Mouse (Mus musculus): ENCODE measurements around the gene Epb41l4b. TPM values are rescaled to one million over a fixed set of nuclear protein-coding genes. Genes with fewer than 3 reads are reported as not detected.

The Epb41l4b gene
- polyA plus RNA-seq, 1 experiment = 1.1 TPM

DNA sequence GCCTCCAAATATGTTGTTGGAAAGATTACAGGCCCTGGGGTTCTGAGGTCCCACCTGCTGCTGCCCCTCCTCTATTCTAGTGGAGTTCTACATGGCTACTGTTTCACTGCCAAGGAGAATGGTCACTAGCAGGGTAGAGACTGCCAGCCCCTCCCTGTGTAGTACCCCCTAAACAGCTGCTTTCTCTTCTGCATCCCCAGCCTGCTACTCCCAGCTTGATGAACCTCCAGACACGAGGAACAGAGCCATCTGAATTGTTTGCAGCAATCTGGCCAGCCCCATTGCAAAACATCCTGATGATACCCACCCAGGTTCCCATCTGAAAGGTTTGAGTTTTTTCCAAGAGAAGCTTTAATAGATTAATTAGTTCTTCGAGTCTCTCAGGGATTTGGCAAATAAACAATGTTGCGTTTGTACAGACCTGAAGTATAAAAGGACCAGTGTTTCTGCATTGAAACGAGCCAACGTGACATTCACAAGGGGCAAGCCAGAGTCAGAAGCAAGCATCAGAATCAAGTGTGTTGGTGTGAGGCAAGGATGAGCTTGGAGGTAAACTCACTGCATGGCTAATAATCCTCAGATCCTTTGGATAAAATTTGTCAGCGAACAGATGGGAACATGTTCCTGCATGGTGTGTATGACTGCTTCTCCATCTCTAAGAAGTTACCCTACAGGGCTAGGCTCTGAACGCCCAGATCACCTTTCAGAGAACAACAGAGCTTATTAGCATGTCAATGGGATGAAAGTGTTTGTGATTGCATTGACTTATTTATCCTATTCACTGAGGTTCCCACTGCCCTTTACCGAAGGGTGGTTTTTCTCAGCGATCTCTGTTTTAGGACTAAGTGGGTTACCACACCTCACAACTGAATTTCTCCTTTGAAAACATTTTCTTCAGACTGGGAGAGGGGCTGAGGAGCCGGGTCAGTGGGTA lies 19.8 kb upstream of the Epb41l4b start:
- Histone ChIP-seq H3K79me3 (ENCODE audit: low read depth) (no peaks in the 10 kb centered on the region), H3K36me3 (ENCODE audit: control insufficient read depth, insufficient read depth) (no peaks in the 10 kb centered on the region), H3K79me2 (ENCODE audit: control insufficient read depth, insufficient read depth) (no peaks in the 10 kb centered on the region), H3K4me3 (ENCODE audit: insufficient read depth, poor library complexity, severe bottlenecking) (no peak overlapping the region), H3ac (ENCODE audit: control insufficient read depth, insufficient read length, low read depth) (no peak overlapping the region), H3K27me3 (ENCODE audit: control insufficient read depth, insufficient read depth, insufficient read length) (no peaks in the 10 kb centered on the region)
- TF ChIP-seq USF1 (IDR thresholded peaks at IDR 0.05; ENCODE audit: low read depth) = no peak
- no peak for TF ChIP-seq MYOD1 (IDR thresholded peaks at IDR 0.05; ENCODE audit: control insufficient read depth, insufficient read length, low read depth)
- TF ChIP-seq CEBPB (IDR thresholded peaks at IDR 0.05; ENCODE audit: low read depth) = no peak
- no peak for TF ChIP-seq MYOG (IDR thresholded peaks at IDR 0.05; ENCODE audit: control insufficient read depth, extremely low read depth, insufficient read length)
- no peak for TF ChIP-seq CTCF (IDR thresholded peaks at IDR 0.05; ENCODE audit: control insufficient read depth, insufficient read depth, insufficient read length)
- TF ChIP-seq FOSL1 (IDR thresholded peaks at IDR 0.05; ENCODE audit: insufficient read depth, low read length, poor library complexity, severe bottlenecking) = no peak
- TF ChIP-seq MAX (IDR thresholded peaks at IDR 0.05) = no peak

DNA sequence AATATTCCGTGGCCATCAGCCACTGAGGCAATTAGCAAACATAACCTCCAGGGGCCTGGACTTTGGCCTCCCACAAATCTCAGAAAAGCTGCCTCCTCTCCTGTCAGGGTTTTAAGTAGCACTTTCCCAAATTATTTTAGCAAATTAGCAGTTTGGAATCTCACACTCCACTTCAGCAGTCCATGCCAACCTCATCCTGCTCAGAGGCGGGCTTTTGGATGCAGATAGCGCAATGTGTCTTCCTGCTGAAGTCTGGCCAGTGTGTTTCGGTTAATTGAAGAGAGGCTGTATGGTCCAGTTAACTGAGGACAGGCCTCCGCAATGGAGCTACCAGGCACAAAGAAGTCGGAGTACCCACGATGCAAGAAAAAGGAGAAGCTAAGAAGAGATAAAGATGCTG lies 17.3 kb upstream of the Epb41l4b start:
- no peak for TF ChIP-seq MAX (IDR thresholded peaks at IDR 0.05)
- no peak for TF ChIP-seq FOSL1 (IDR thresholded peaks at IDR 0.05; ENCODE audit: insufficient read depth, low read length, poor library complexity, severe bottlenecking)
- no peak for TF ChIP-seq CEBPB (IDR thresholded peaks at IDR 0.05; ENCODE audit: low read depth)
- no peak for TF ChIP-seq MYOD1 (IDR thresholded peaks at IDR 0.05; ENCODE audit: control insufficient read depth, insufficient read length, low read depth)
- TF ChIP-seq MYOG (IDR thresholded peaks at IDR 0.05; ENCODE audit: control insufficient read depth, extremely low read depth, insufficient read length) = no peak
- TF ChIP-seq CTCF (IDR thresholded peaks at IDR 0.05; ENCODE audit: control insufficient read depth, insufficient read depth, insufficient read length) = no peak
- no peaks in the 10 kb centered on the region for H3K79me2 ChIP-seq (ENCODE audit: control insufficient read depth, insufficient read depth)
- no peaks in the 10 kb centered on the region for H3K27me3 ChIP-seq (ENCODE audit: control insufficient read depth, insufficient read depth, insufficient read length)
- no peaks in the 10 kb centered on the region for H3K36me3 ChIP-seq (ENCODE audit: control insufficient read depth, insufficient read depth)
- H3ac ChIP-seq (ENCODE audit: control insufficient read depth, insufficient read length, low read depth) = no peak overlapping the region
- H3K4me3 ChIP-seq (ENCODE audit: insufficient read depth, poor library complexity, severe bottlenecking) = no peak overlapping the region
- no peaks in the 10 kb centered on the region for H3K79me3 ChIP-seq (ENCODE audit: low read depth)

DNA sequence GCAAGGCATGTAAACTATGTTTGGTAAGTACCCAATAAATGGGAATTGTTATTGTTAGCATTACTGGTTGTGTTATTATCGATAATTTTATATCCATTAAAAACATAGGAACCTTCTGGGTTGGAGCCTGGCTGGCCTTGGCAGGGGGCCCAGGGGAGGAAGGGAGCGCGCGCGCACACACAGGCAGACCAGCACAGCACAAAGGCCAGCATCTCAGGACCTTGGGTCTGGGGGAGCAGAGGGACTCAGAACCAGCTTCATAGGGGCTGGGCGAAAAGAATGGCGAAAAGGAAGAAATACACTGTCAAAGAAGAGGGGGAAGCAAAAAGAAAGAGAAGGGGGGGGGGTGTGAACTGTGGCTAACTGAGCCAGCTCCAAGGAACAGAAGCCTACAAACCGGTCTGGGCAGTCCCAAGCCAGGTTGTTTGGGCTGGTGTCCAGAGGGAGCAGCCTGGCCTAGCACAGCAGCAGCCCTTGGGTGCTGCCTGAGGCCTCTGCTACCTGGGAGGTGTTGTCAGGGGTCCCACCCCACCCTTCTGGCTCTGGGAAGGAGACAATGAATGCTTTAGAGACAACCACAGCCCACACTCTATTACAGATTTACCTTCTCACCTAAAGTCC lies 13.4 kb upstream of the Epb41l4b start:
- Histone ChIP-seq H3ac (ENCODE audit: control insufficient read depth, insufficient read length, low read depth) (no peak overlapping the region), H3K36me3 (ENCODE audit: control insufficient read depth, insufficient read depth) (no peaks in the 10 kb centered on the region), H3K79me3 (ENCODE audit: low read depth) (no peaks in the 10 kb centered on the region), H3K27me3 (ENCODE audit: control insufficient read depth, insufficient read depth, insufficient read length) (no peaks in the 10 kb centered on the region), H3K79me2 (ENCODE audit: control insufficient read depth, insufficient read depth) (no peaks in the 10 kb centered on the region), H3K4me3 (ENCODE audit: insufficient read depth, poor library complexity, severe bottlenecking) (no peak overlapping the region)
- no peak for TF ChIP-seq FOSL1 (IDR thresholded peaks at IDR 0.05; ENCODE audit: insufficient read depth, low read length, poor library complexity, severe bottlenecking)
- no peak for TF ChIP-seq MAX (IDR thresholded peaks at IDR 0.05)
- no peak for TF ChIP-seq USF1 (IDR thresholded peaks at IDR 0.05; ENCODE audit: low read depth)
- TF ChIP-seq MYOD1 (IDR thresholded peaks at IDR 0.05; ENCODE audit: control insufficient read depth, insufficient read length, low read depth) = no peak
- TF ChIP-seq MYOG (IDR thresholded peaks at IDR 0.05; ENCODE audit: control insufficient read depth, extremely low read depth, insufficient read length) = no peak
- no peak for TF ChIP-seq CEBPB (IDR thresholded peaks at IDR 0.05; ENCODE audit: low read depth)
- no peak for TF ChIP-seq CTCF (IDR thresholded peaks at IDR 0.05; ENCODE audit: control insufficient read depth, insufficient read depth, insufficient read length)

DNA sequence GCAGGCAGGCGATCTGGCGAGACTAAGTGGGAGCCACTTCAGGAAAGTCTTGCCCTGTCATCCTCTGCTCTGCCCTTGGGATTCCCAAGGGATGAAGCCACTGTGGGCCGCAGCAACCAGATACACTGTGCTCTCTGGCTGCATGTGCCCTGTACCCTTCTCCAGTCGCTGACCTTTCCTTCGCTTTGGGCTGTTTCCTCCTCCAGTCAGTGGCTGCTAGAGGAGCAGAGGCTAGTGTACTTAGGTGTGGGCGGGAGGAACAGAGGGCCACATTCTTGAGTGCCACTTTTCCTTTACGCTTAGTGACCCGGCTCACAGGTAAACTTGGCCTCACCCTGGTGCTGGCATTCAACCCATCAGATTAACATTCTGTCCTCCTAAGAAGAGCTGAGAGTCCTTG lies 10.6 kb upstream of the Epb41l4b start:
- TF ChIP-seq MYOD1 (IDR thresholded peaks at IDR 0.05; ENCODE audit: control insufficient read depth, insufficient read length, low read depth) (no peak), MAX (IDR thresholded peaks at IDR 0.05) (no peak), CTCF (IDR thresholded peaks at IDR 0.05; ENCODE audit: control insufficient read depth, insufficient read depth, insufficient read length) (no peak), CEBPB (IDR thresholded peaks at IDR 0.05; ENCODE audit: low read depth) (no peak), FOSL1 (IDR thresholded peaks at IDR 0.05; ENCODE audit: insufficient read depth, low read length, poor library complexity, severe bottlenecking) (no peak), USF1 (IDR thresholded peaks at IDR 0.05; ENCODE audit: low read depth) (no peak), MYOG (IDR thresholded peaks at IDR 0.05; ENCODE audit: control insufficient read depth, extremely low read depth, insufficient read length) (no peak)
- Histone ChIP-seq H3K79me3 (ENCODE audit: low read depth) (no peaks in the 10 kb centered on the region), H3K27me3 (ENCODE audit: control insufficient read depth, insufficient read depth, insufficient read length) (no peaks in the 10 kb centered on the region), H3ac (ENCODE audit: control insufficient read depth, insufficient read length, low read depth) (peak overlapping the region; percentile 64), H3K79me2 (ENCODE audit: control insufficient read depth, insufficient read depth) (no peaks in the 10 kb centered on the region), H3K4me3 (ENCODE audit: insufficient read depth, poor library complexity, severe bottlenecking) (no peak overlapping the region), H3K36me3 (ENCODE audit: control insufficient read depth, insufficient read depth) (no peaks in the 10 kb centered on the region)

DNA sequence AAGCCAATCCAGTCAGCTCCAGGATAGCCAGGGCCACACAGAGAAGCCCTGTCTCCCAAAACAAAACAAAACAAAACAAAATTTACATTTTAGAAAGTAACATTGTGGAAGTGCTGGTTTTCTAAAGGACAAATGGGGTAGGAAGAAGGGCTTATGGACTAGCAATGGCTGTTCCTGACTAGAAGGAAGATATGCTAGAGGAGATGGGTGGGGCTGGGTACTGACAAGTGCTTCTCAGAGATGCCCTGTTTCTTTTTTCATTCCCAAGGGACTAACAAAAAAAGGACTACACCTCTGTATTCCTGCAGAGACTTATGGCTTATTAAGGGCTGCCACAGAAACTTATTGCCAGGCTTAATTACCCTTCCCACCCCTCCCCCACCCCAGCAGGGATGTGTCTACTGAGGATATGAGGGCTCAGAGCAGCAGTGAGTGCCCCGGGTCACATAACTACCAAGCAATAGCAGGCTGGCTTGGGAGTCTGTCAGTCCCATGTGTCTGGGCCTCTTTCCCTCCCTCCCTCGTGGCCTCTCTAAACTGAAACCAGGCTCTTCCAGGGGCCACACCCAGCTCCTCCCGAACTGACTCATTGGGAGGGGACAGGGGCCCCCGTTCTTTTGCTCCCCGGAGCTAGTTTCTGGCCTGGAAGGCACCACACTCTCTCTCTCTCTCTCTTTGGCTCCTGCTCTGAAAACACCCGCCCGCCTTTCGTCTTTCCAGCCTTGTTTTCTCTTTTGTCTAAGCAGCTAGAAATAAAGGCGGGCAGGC lies 10.0 kb upstream of the Epb41l4b start:
- no peak overlapping the region for H3K4me3 ChIP-seq (ENCODE audit: insufficient read depth, poor library complexity, severe bottlenecking)
- H3K79me2 ChIP-seq (ENCODE audit: control insufficient read depth, insufficient read depth) = no peaks in the 10 kb centered on the region
- no peaks in the 10 kb centered on the region for H3K36me3 ChIP-seq (ENCODE audit: control insufficient read depth, insufficient read depth)
- H3K79me3 ChIP-seq (ENCODE audit: low read depth) = no peaks in the 10 kb centered on the region
- no peaks in the 10 kb centered on the region for H3K27me3 ChIP-seq (ENCODE audit: control insufficient read depth, insufficient read depth, insufficient read length)
- peak overlapping the region; percentile 64 for H3ac ChIP-seq (ENCODE audit: control insufficient read depth, insufficient read length, low read depth)
- TF ChIP-seq FOSL1 (IDR thresholded peaks at IDR 0.05; ENCODE audit: insufficient read depth, low read length, poor library complexity, severe bottlenecking) (no peak), MAX (IDR thresholded peaks at IDR 0.05) (peak; percentile 73), USF1 (IDR thresholded peaks at IDR 0.05; ENCODE audit: low read depth) (no peak)
